Mouse (Mus musculus) liver, embryonic 13.5 days (tissue): ENCODE measurements at regions not wholly inside any gene's neighbourhood (a gene's known extent, or its start where the extent isn't known, plus 50 kb on each side); places are given as distances from the start of the nearest gene placed in this dataset.

Experiments
- ATAC-seq: fragments of 200-750 bp; cut with Nextera tagmentation; 2 replicates; pipeline ENCODE4 v1.8.0; 2017; ENCODE audit warnings: low read depth, mild to moderate bottlenecking, moderate number of reproducible peaks, moderate library complexity
- DNase-seq: peaks from one replicate; pipeline ENCODE4 v3.0.0; 2022
- H3K27ac ChIP-seq: fragments of 300-500 bp; sonication (generic); 2 replicates; pipeline ENCODE4 v1.5.1; 2015; ENCODE audit warnings: moderate library complexity, mild to moderate bottlenecking, inconsistent platforms
- H3K27me3 ChIP-seq: fragments of 300-500 bp; sonication (generic); 2 replicates; pipeline ENCODE4 v1.6.1; 2015; ENCODE audit warnings: mild to moderate bottlenecking, inconsistent platforms
- H3K36me3 ChIP-seq: fragments of 300-500 bp; sonication (generic); 2 replicates; pipeline ENCODE4 v1.6.1; 2015; ENCODE audit warnings: mild to moderate bottlenecking, inconsistent platforms
- H3K4me1 ChIP-seq: fragments of 300-500 bp; sonication (generic); replicated peaks from 2 replicates; pipeline ENCODE4 v1.6.1; 2015; ENCODE audit warnings: inconsistent platforms
- H3K4me2 ChIP-seq: fragments of 300-500 bp; sonication (generic); 2 replicates; pipeline ENCODE4 v1.6.1; 2015; ENCODE audit warnings: inconsistent platforms, mild to moderate bottlenecking, moderate library complexity
- H3K4me3 ChIP-seq: fragments of 300-500 bp; sonication (generic); replicated peaks from 2 replicates; pipeline ENCODE4 v1.5.1; 2015; ENCODE audit warnings: mild to moderate bottlenecking, inconsistent platforms
- H3K9ac ChIP-seq: fragments of 300-500 bp; sonication (generic); 2 replicates; pipeline ENCODE4 v1.6.1; 2015; ENCODE audit warnings: mild to moderate bottlenecking, inconsistent platforms
- H3K9me3 ChIP-seq: fragments of 300-500 bp; sonication (generic); replicated peaks from 2 replicates; pipeline ENCODE4 v1.6.1; 2016; ENCODE audit warnings: inconsistent platforms
- WGBS: fragments of 180-500 bp; shearing (Covaris S2); methylation state at CpG from one replicate; pipeline ENCODE4 v1.1.7; 2015; ENCODE audit not compliant: insufficient replicate concordance; 5-methylcytosine and 5-hydroxymethylcytosine counted together

DNA sequence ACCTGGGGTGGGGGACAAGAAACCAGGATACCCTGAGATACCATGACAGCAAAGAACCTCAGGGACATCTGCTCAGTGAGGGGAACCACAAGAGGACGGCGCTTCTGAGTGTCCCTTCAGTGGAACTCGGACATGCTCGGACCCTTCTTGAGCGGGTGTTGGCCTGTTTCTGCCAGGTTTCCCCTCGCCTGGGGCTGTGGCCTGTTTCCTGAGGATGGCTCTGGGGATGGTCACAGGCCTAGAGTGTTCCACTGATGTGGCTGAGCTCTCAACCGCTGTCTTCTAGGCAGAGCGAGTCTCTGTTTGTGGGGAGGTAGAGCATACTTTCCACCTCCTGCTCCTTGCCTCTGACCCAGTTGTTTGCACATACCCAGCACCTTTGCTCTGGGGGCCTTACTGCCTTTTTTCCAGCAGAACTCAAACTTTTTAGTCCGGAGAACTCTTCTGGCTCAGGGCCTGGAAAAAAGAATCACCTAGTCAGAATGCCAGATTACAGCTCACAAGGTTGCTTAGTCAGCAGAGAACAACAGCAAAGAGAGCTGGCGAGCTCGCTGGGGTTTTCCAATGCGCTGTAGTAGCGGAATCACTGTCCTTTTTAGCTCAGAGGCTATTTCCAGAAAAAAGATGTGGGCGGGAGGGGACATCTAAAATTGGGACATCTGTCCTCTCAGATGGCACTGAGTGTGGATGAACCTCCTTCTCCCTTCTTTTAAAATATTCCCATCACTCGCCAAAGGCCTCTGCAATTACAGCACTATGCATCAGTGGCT is 65.3 kb downstream of the Med10 start:
- H3K4me2 ChIP-seq = no peak overlapping the region
- 65% methylated on average over 15 of the region's 15 CpGs for WGBS
- no peaks in the 10 kb centered on the region for H3K36me3 ChIP-seq
- H3K4me3 ChIP-seq = no peak overlapping the region
- H3K9me3 ChIP-seq = 0 out of 2 replicates have a peak, but pooled peaks cover 4% of the 10 kb centered on the region
- no peak for DNase-seq
- H3K27me3 ChIP-seq = no peaks in the 10 kb centered on the region
- no peak overlapping the region for H3K27ac ChIP-seq
- ATAC-seq = no peak
- H3K9ac ChIP-seq = no peak overlapping the region
- no peaks in the 10 kb centered on the region for H3K4me1 ChIP-seq

GRCm38 (mm10) chr13:69896536-69896935 is 94.3 kb downstream of the Med10 start:
- no peaks in the 10 kb centered on the region for H3K9me3 ChIP-seq
- no peak for ATAC-seq
- no peak for DNase-seq
- no peak overlapping the region for H3K4me2 ChIP-seq
- H3K4me3 ChIP-seq = no peak overlapping the region
- H3K27me3 ChIP-seq = no peaks in the 10 kb centered on the region
- WGBS = 25% methylated on average over 5 of the region's 5 CpGs
- H3K36me3 ChIP-seq = no peaks in the 10 kb centered on the region
- no peaks in the 10 kb centered on the region for H3K4me1 ChIP-seq
- H3K27ac ChIP-seq = no peak overlapping the region
- no peak overlapping the region for H3K9ac ChIP-seq

GRCm38 (mm10) chr13:69901139-69901538 is 98.9 kb downstream of the Med10 start:
- no peaks in the 10 kb centered on the region for H3K9me3 ChIP-seq
- no peaks in the 10 kb centered on the region for H3K36me3 ChIP-seq
- H3K4me2 ChIP-seq = no peak overlapping the region
- no peak for DNase-seq
- H3K4me3 ChIP-seq = no peak overlapping the region
- no peak overlapping the region for H3K27ac ChIP-seq
- H3K27me3 ChIP-seq = no peaks in the 10 kb centered on the region
- no peak overlapping the region for H3K9ac ChIP-seq
- H3K4me1 ChIP-seq = no peaks in the 10 kb centered on the region
- ATAC-seq = no peak

GRCm38 (mm10) chr13:69906802-69907537 is 104.8 kb downstream of the Med10 start:
- no peak overlapping the region for H3K9ac ChIP-seq
- H3K4me1 ChIP-seq = no peaks in the 10 kb centered on the region
- H3K27me3 ChIP-seq = no peaks in the 10 kb centered on the region
- no peaks in the 10 kb centered on the region; the same call in 1 of the 2 replicates for H3K9me3 ChIP-seq
- no peak for DNase-seq
- ATAC-seq = no peak
- no peaks in the 10 kb centered on the region for H3K36me3 ChIP-seq
- H3K27ac ChIP-seq = no peak overlapping the region
- WGBS = 64% methylated on average over 15 of the region's 15 CpGs
- H3K4me3 ChIP-seq = no peak overlapping the region
- H3K4me2 ChIP-seq = no peak overlapping the region

DNA sequence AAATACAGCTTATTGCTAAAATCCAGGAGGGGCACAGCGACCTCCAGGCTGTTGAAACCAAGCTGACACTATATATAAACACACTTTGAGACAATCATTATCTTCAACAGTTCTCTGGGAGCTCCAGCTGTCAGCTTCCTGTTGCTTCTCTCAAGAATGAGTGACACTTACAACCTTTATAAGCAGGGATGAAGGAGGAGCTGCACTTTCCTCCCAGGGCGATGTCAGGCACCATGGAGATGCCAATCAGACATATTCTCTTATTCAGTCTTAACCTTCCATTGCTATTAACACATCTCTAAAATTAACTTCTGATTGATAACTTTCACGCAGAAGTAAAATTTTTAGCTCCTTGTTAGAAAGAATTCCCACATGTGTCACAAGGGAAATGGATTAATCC is 113.6 kb downstream of the Med10 start:
- DNase-seq = no peak
- H3K27ac ChIP-seq = no peak overlapping the region
- WGBS = 48% methylated on average over 3 of the region's 3 CpGs
- no peak overlapping the region for H3K4me3 ChIP-seq
- no peaks in the 10 kb centered on the region for H3K36me3 ChIP-seq
- H3K4me2 ChIP-seq = no peak overlapping the region
- ATAC-seq = no peak
- no peaks in the 10 kb centered on the region for H3K4me1 ChIP-seq
- no peaks in the 10 kb centered on the region for H3K27me3 ChIP-seq
- H3K9ac ChIP-seq = no peak overlapping the region
- H3K9me3 ChIP-seq = no peaks in the 10 kb centered on the region; the same call in 1 of the 2 replicates

- no peaks in the 10 kb centered on the region for H3K36me3 ChIP-seq
- H3K4me1 ChIP-seq = no peaks in the 10 kb centered on the region
- H3K27me3 ChIP-seq = no peaks in the 10 kb centered on the region
- no peak overlapping the region for H3K9ac ChIP-seq
- H3K9me3 ChIP-seq = 0 out of 2 replicates have a peak, but pooled peaks cover 6% of the 10 kb centered on the region
- ATAC-seq (no peak), DNase-seq (no peak)
- WGBS = 60% methylated on average over 9 of the region's 9 CpGs
- H3K27ac ChIP-seq = no peak overlapping the region
- H3K4me3 ChIP-seq = no peak overlapping the region
- H3K4me2 ChIP-seq = no peak overlapping the region
Observed at GRCm38 (mm10) chr13:69932695-69933550, 130.7 kb downstream of the Med10 start.

- DNase-seq (no peak), ATAC-seq (no peak)
- Histone ChIP-seq H3K4me1 (no peaks in the 10 kb centered on the region), H3K9ac (no peak overlapping the region), H3K4me2 (no peak overlapping the region), H3K27me3 (no peaks in the 10 kb centered on the region), H3K4me3 (no peak overlapping the region), H3K36me3 (no peaks in the 10 kb centered on the region), H3K9me3 (0 out of 2 replicates have a peak, but pooled peaks cover 6% of the 10 kb centered on the region), H3K27ac (no peak overlapping the region)
- 63% methylated on average over 6 of the region's 6 CpGs for WGBS
Observed at GRCm38 (mm10) chr13:69933551-69933845, 131.3 kb downstream of the Med10 start.

DNA sequence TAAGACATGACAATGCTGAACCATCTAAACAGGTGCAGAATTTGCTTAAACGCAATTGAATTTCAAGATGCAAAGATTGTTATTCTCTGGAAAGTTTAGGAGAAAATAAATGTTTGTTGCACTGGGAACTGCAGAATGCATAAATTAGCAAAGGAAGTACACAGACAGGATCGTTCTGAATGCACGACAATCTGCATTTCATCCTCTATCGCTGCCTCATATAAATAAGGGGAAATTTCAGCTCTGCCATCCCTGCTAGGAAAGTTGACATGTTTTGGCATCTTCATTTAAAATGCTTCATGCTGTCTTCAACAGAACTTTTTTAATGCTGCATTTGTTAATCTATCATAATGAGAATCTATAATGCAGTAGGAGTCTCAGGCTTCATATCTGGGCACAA is 137.6 kb downstream of the Med10 start:
- no peak overlapping the region for H3K4me3 ChIP-seq
- 71% methylated on average over 4 of the region's 4 CpGs for WGBS
- no peaks in the 10 kb centered on the region for H3K27me3 ChIP-seq
- no peaks in the 10 kb centered on the region for H3K4me1 ChIP-seq
- no peaks in the 10 kb centered on the region for H3K9me3 ChIP-seq
- no peak overlapping the region for H3K4me2 ChIP-seq
- DNase-seq (no peak), ATAC-seq (no peak)
- no peak overlapping the region for H3K27ac ChIP-seq
- no peak overlapping the region for H3K9ac ChIP-seq
- H3K36me3 ChIP-seq = no peaks in the 10 kb centered on the region

GRCm38 (mm10) chr13:69944651-69945050 is 142.5 kb downstream of the Med10 start:
- Histone ChIP-seq H3K4me2 (no peak overlapping the region), H3K9ac (no peak overlapping the region), H3K4me3 (no peak overlapping the region), H3K36me3 (no peaks in the 10 kb centered on the region), H3K4me1 (no peaks in the 10 kb centered on the region), H3K27me3 (no peaks in the 10 kb centered on the region), H3K9me3 (no peaks in the 10 kb centered on the region), H3K27ac (no peak overlapping the region)
- WGBS = 36% methylated on average over 1 of the region's 1 CpGs
- ATAC-seq (no peak), DNase-seq (no peak)

GRCm38 (mm10) chr13:69946615-69947014 is 144.4 kb downstream of the Med10 start:
- no peak overlapping the region for H3K9ac ChIP-seq
- DNase-seq (no peak), ATAC-seq (no peak)
- H3K4me3 ChIP-seq = no peak overlapping the region
- no peaks in the 10 kb centered on the region for H3K4me1 ChIP-seq
- no peaks in the 10 kb centered on the region for H3K36me3 ChIP-seq
- no peaks in the 10 kb centered on the region for H3K27me3 ChIP-seq
- no peak overlapping the region for H3K27ac ChIP-seq
- WGBS = 58% methylated on average over 7 of the region's 7 CpGs
- 0 out of 2 replicates have a peak, but pooled peaks cover 3% of the 10 kb centered on the region for H3K9me3 ChIP-seq
- H3K4me2 ChIP-seq = no peak overlapping the region

GRCm38 (mm10) chr13:69952061-69952460 is 149.9 kb downstream of the Med10 start:
- no peak overlapping the region for H3K27ac ChIP-seq
- 68% methylated on average over 4 of the region's 4 CpGs for WGBS
- no peak overlapping the region for H3K4me3 ChIP-seq
- H3K9ac ChIP-seq = no peak overlapping the region
- H3K4me1 ChIP-seq = no peaks in the 10 kb centered on the region
- no peaks in the 10 kb centered on the region for H3K36me3 ChIP-seq
- DNase-seq (no peak), ATAC-seq (no peak)
- no peaks in the 10 kb centered on the region for H3K27me3 ChIP-seq
- no peak overlapping the region for H3K4me2 ChIP-seq
- 0 out of 2 replicates have a peak, but pooled peaks cover 3% of the 10 kb centered on the region for H3K9me3 ChIP-seq
